Mouse (Mus musculus) adrenal gland, adult 18-20 months (tissue): ENCODE data around the gene Lgals7. TPM values are rescaled to one million over a fixed set of nuclear protein-coding genes. Genes with fewer than 3 reads are reported as not detected.

Source experiments
- total RNA-seq, 2 experiments: library from RNA; stranded (reverse); gene quantifications; 1 replicate in 1 of 2; 2 replicates in 1 of 2; pipeline ENCODE4 v1.2.3; 2021

Gene Lgals7
- total RNA-seq, 2 experiments from 2014 or later, result 0.54 TPM; not detected in 1

Other genes with a start within 250 kb of the Lgals7 start
- not detected for gene Acp7, start 232.5 kb upstream of the Lgals7 start, total RNA-seq
- 1 to 10 TPM; 1.8 TPM for gene Fbxo27, start 171.0 kb upstream of the Lgals7 start, total RNA-seq
- gene Fbxo17, start 147.0 kb upstream of the Lgals7 start, total RNA-seq, result 1 to 10 TPM; 2.4 to 2.8 TPM
- gene Mrps12, start 122.0 kb upstream of the Lgals7 start, total RNA-seq, result 10 to 100 TPM; 72.4 to 79.4 TPM
- 10 to 100 TPM; 15.6 to 17.2 TPM for gene Sars2, start 121.9 kb upstream of the Lgals7 start, total RNA-seq
- not detected for gene Ccer2, start 107.7 kb upstream of the Lgals7 start, total RNA-seq
- 10 to 100 TPM; 78.1 to 86.7 TPM for gene Sirt2, start 97.1 kb upstream of the Lgals7 start, total RNA-seq
- 10 to 100 TPM; 44.0 to 55.4 TPM for gene Nfkbib, start 96.3 kb upstream of the Lgals7 start, total RNA-seq
- 1 to 10 TPM; 2.6 to 3.2 TPM for gene Rinl, start 74.9 kb upstream of the Lgals7 start, total RNA-seq
- gene Hnrnpl, start 55.3 kb upstream of the Lgals7 start, total RNA-seq, result 100 to 1,000 TPM; 327 to 346 TPM
- 100 to 1,000 TPM; 474 to 780 TPM for gene Ech1, start 38.6 kb upstream of the Lgals7 start, total RNA-seq
- gene Lgals4, start 30.0 kb upstream of the Lgals7 start, total RNA-seq, result 10 to 100 TPM; 10.3 to 14.0 TPM
- under 1 TPM; 0.16 to 0.17 TPM for gene Capn12, start 17.6 kb downstream of the Lgals7 start, total RNA-seq
- gene Actn4, start 98.5 kb downstream of the Lgals7 start, total RNA-seq, result 100 to 1,000 TPM; 197 to 233 TPM
- gene Eif3k, start 118.0 kb downstream of the Lgals7 start, total RNA-seq, result 100 to 1,000 TPM; 227 to 253 TPM
- gene Map4k1, start 118.2 kb downstream of the Lgals7 start, total RNA-seq, result 1 to 10 TPM in 1 of 2 experiments, under 1 TPM in 1; 0.96 to 2.4 TPM